Mouse (Mus musculus) layer of hippocampus, adult 2 months (tissue): ENCODE data around the gene Tcf7l2. TPM values are rescaled to one million over a fixed set of nuclear protein-coding genes. Genes with fewer than 3 reads are reported as not detected.
A peak's percentile ranks its signal among the peaks of the same experiment; 100 is the strongest.

ENCODE experiments used
- DNase-seq, 2 experiments: peaks; one replicate each; pipeline ENCODE4 v3.0.0; 2022; ENCODE audit warnings: low spot score in 2 of 2
- H3K27ac ChIP-seq: fragments of 200-600 bp; 2 replicates; pipeline ENCODE4 v1.8.1; 2022
- H3K4me3 ChIP-seq: fragments of 200-600 bp; 2 replicates; pipeline ENCODE4 v1.8.1; 2022; ENCODE audit warnings: mild to moderate bottlenecking
- CTCF ChIP-seq: fragments of 200-600 bp; conservative IDR thresholded peaks from 2 replicates; pipeline ENCODE4 v1.8.1; 2022; ENCODE audit warnings: antibody characterized with exemption, mild to moderate bottlenecking, moderate library complexity
- total RNA-seq, 2 experiments: library from RNA; stranded (reverse); gene quantifications; 2 replicates each; pipeline ENCODE4 v1.2.3; 2021

Gene Tcf7l2
- total RNA-seq, 2 experiments from 2014 or later = 9.9 to 11.3 TPM

DNA sequence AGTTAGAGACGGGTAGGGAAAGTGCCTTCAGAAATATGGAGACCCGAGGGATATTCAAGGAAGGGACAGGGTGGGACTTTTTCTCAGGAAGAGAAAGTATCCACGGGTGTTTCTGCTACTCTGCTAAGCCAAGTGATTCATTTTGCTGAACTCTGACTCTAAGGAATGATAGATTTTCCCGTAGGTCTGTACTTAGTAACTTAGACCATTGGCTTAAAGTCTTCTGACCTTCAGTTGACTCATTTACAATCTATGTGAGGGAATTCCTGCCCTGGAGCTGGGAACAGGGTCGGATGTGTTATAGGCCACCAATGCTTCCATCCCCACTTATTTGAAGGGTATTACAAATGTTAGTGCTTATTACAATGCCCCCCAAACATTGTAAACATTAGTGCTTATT is 29.9 kb upstream of the Tcf7l2 start:
- Histone ChIP-seq H3K4me3 (no peak overlapping the region), H3K27ac (no peak overlapping the region)
- DNase-seq = no peak
- no peak for TF ChIP-seq CTCF

DNA sequence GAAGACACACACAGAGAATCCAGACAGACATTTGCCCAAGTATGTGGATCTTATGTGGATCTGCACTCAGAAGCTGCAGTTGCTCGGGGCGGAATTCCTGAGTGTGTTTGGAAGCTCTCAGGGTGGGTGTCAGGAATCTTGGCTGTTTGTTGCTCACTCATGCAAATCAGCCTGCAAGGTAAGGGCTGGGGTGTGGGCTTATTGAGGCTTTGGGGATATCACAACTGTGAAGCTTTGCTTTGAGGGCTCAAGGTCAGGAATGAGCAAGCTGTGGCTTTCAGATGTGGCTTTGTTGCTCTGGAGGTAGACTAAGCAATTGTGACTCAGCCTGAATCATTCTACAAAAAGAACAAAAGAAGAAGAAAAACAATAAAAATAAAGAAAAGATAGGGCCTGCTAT is 28.9 kb upstream of the Tcf7l2 start:
- no peak overlapping the region for H3K27ac ChIP-seq
- no peak overlapping the region for H3K4me3 ChIP-seq
- no peak for TF ChIP-seq CTCF
- no peak for DNase-seq

DNA sequence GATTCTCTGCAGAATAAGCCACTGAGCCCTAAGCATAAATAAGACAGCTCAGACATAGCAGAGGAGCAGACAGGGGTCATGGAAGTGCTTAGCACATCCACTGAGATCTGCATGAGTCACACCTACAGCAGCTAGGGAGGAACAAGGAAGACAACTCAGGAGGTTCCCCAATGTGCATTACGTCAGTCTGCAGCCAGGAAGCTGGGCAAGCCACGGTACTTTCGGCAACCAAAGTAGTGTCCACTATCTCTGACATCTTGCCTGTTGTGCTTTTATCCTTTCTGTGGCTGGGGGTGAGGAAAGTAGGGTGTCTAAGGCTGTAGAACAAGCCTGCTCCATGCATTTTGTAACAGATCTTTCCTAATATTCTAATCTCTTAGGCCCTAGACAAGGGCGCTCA is 27.6 kb upstream of the Tcf7l2 start:
- Histone ChIP-seq H3K4me3 (no peak overlapping the region), H3K27ac (no peak overlapping the region)
- TF ChIP-seq CTCF = no peak
- DNase-seq = no peak

DNA sequence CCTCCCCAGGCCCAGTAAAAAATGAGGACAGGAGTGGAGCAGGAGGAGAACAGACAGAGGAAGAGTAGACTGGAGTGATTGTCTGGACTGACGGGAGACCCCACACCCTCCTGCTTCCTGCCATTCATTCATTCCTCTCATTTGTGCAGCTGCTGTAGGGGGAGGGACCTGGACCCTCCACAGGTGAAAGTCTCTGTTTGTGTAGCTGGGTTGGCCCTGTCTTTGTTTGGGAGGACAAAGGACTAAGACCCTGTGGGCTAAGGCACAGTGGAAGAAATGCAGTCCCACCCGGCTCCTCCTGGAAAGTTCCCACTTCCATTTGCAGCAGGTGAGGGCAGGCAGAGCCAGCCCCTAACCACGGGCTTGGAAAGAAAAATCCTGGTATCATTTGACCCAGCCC is 27.0 kb upstream of the Tcf7l2 start:
- no peak for TF ChIP-seq CTCF
- H3K27ac ChIP-seq = no peak overlapping the region
- no peak for DNase-seq
- no peak overlapping the region for H3K4me3 ChIP-seq

DNA sequence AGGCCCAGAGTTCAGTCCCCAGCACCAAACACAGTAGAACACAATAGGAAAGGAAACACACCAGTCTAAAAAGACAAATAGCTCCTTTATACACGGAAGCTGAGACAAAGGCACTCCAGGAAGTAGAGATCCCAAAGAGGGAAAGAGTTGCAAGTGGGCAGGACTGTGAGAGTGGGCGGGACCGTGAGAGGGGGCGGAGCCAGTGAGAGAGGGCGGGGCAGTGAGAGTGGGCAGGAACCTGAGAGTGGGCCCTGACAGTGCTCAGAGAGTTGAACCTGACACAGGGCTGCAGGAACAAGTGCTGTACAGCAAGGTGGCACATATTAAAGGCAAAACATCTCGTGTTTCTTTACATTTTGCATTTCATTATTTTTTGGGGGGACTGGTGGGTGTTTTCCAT is 22.5 kb upstream of the Tcf7l2 start:
- H3K4me3 ChIP-seq = no peak overlapping the region
- no peak overlapping the region for H3K27ac ChIP-seq
- no peak for DNase-seq
- TF ChIP-seq CTCF = no peak

DNA sequence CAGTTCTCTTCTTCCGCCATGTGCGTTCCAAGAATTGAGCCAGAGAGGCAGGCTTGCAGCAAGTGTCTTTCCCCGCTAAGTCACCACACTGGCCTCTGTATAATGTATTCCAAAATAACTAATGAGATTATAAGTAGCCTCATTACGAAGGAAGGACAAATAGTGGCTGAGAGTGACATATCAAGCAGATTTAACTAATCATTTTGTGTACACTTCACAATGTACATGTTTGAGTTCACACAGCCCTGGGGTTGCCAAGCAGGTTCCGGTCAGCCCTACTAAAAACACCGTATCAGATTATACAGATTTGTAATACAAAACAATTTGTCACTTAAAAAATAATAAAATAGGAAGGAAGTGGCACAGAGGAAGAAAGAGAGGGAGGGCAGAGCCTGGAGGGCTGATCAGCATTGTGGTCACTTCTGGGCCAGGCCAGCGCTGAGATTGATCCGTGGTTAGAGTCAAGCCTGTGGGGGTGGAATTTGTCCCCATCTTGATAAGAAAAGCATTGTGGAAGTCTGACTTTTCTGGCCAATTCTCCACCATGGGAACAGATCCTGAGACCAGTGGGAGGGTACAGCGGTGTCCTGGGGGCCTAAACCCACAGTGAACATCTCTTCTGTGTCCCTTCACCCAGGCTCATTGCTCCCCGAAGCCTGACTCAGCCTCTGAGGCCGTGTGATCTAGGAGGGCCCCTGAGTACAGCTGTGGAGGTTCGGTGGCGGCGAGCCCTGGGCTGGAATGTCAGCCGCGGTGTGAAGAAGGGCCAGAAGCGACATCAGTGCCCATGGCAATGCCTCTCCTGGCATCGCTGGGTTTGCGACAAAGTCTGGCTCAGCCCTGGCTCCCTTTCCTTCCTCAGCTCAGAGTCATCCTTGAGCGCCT is 21.9 kb upstream of the Tcf7l2 start:
- Histone ChIP-seq H3K4me3 (no peak overlapping the region), H3K27ac (no peak overlapping the region)
- no peak for TF ChIP-seq CTCF
- DNase-seq = no peak

DNA sequence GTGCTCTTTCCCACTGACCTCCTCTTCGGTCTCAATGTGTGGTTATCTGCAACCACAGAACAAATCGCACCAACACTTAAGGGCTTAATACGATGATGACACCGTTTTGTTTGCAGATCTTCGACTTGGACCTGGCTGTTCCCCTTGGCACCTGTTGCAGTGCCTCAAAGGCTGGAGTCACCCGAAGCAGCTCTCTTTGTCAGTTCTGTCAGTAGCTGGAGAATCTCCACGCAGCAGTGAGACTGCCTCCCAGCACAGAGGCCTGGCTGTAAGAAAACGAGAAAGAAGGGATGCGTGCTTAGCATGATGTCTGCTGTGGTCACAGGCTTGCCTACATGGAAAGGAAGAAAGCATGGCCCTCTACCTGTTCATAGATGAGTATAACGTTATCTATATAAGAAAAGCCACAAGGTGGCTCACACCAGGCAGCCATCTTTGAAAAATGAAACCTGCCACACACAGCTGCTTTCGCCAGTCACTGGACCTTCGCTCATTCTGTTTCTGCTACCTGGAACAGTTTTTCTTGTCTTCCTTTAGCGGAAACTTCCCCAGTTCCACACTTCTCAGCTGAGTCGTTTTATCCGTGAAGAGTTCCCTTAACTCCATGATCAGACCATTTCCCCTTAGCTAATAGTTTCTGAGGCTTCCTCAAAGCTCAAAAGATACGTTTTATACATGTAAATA is 21.1 kb upstream of the Tcf7l2 start:
- no peak for TF ChIP-seq CTCF
- no peak for DNase-seq
- no peak overlapping the region for H3K27ac ChIP-seq
- no peak overlapping the region for H3K4me3 ChIP-seq

DNA sequence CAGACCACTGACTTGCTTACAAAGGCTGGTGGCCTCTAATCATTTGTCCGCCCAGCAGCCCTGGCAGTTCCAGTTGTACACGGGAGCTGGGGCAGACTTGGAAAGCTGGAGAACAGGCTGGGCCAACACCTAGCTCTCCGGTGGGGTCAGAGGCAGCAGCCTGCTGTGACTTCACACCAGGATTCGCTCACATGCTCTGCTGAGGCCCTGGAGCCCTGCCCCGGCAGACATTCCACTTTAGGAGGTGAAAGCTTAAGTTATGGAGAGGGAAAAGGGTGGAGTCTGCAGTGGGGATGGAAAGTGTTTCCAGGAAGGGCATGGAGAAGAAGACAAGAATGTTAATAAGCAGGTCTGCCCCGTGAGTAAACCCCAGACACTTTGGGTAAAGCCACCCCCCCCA is 19.2 kb upstream of the Tcf7l2 start:
- no peak overlapping the region for H3K4me3 ChIP-seq
- no peak overlapping the region for H3K27ac ChIP-seq
- no peak for DNase-seq
- TF ChIP-seq CTCF = no peak

DNA sequence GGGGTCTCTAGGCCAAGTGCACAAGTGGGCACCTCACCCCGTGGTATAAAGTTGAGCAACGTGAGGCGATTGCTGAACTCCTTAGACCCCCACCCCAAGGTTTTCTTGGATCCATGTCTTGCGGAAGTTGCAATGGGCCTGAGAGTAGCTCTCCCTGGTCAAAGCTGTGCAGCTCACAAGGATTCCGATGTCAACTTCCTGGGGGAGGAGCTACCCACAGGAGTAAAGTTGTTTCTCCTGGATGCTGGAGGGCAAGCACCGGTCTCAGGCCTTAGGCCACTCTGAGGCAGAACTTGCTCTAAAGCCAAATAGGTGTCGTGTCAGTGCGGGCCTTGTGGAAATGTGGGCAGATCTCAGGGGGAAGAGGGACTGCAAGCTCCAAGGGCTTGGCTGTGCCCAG is 12.2 kb upstream of the Tcf7l2 start:
- TF ChIP-seq CTCF = no peak
- H3K27ac ChIP-seq = no peak overlapping the region
- no peak for DNase-seq
- H3K4me3 ChIP-seq = no peak overlapping the region

DNA sequence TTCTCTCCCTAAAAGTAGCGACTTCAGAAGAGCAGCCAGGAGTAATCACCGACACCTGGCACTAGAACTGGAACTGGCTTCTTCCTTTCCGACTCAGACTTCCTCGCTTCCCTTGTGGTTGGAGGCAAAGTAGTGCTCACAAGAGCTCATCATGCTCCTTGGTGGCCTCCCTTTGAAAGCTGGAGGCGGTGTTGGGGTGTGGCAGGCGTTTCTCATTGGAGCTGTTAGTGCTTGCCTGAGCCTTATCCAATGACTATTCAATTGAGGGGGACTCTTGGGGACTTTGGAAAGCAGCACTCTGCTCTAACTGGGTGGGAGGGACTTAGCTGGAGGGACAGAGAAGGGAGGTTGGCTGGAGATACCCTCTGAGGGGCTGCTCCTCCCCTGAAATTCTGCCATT is 9.1 kb upstream of the Tcf7l2 start:
- TF ChIP-seq CTCF = no peak
- DNase-seq = no peak

DNA sequence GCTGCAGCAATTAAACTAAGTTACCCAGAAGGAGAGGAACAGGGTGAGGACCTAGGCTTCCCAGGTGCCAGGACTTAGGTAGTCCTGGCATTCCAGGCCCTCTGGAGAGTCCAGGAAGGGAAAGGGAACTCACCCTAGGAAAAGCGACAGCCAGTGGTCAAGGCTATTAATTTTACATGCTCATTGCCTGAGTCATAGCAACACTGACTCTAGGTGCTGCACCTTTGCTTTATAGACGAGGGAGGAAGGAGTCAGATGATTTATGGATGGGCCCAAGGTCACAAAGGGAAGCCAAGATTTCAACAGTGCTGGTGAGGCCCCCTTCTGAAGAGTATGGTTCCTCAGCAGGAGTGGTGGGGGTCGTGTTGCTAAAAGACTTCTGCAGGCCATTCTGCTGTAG is 8.6 kb upstream of the Tcf7l2 start:
- TF ChIP-seq CTCF = no peak
- no peak overlapping the region for H3K27ac ChIP-seq
- no peak overlapping the region for H3K4me3 ChIP-seq
- no peak for DNase-seq

More for the DNA sequence above, 9.1 kb upstream of the Tcf7l2 start:
- Histone ChIP-seq H3K4me3 (no peak overlapping the region), H3K27ac (no peak overlapping the region)

DNA sequence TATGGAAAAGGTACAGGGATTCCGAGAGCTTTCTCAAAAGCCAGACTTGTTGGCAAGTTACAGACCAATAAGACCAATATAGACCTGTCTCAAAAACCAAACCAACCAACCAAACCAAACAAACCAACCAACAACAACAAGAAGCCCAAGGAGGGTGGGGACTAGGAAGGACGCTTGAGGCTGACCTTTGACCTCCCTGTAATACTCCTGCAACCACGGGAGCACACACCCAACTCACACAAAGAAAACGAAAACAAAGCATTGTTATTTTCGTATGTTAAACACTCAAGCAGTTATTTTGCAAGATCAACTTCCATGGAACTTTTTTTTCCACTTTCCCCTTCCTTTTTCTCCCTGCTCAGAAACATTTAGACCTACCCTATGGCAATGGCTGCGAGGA is 5.6 kb upstream of the Tcf7l2 start:
- no peak overlapping the region for H3K27ac ChIP-seq
- no peak for TF ChIP-seq CTCF
- no peak for DNase-seq
- H3K4me3 ChIP-seq = no peak overlapping the region

DNA sequence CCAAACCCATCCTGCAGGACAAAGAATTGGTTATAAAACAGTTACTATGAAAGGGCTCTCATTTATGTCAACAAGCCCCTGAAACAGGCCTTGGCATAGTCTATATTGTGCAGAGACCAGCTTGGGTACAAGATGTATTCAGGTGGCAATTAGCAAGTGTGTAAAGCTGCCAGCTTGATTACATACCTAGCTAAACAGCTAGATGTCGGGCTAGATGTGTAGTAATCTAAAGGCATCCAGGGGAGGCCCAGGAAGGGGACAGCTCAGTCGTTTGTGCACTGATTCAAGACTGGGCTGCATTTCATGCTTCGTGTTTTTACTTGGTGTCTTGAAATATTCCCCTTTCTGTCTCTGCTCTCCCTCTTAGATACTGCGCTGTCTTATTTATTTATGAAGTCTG is 1.9 kb upstream of the Tcf7l2 start:
- H3K4me3 ChIP-seq = no peak overlapping the region
- no peak for TF ChIP-seq CTCF
- H3K27ac ChIP-seq = no peak overlapping the region
- no peak for DNase-seq

DNA sequence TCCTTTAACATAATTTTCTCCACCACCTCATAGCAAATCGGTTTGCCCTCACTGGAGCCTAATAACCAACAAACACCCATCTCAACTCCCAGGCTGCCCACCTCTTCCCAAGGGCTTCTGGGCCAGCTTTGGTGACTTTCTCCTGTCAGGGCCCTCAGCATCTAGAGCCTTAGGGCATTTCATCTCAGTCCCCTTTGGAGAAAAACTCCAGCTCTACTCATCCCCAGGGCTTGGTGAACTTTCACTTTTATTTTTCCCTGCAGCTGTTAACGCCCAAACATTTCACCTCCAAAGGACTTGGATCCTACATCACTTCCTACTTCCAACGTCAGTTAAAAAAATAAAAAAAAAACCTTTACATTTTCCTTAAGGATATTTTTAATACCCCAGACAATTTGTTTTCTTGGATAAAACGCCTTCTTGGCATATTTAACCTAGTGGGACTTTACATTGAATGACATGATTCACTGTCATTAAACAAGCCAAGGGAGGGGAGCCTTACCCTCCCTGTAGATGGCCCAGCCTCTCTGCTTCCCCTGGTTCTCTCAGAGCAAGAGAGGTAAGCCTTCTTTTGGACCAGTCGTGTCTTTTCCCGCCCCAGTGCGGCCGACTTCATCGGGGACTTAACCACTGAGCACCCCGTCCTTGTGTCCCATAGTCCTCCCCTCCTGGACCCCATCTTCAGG is 724 bp upstream of the Tcf7l2 start:
- TF ChIP-seq CTCF = no peak
- no peak for DNase-seq
- H3K4me3 ChIP-seq = peak overlapping the region; percentile 63
- peak overlapping the region; percentile 75 for H3K27ac ChIP-seq
